Mouse (Mus musculus) thymus, adult 18-20 months (tissue): ENCODE results near the gene Sh2b3.
"Not testable (repeated sequence)": the region's sequence is repeated elsewhere in the genome, so short reads cannot be mapped to it uniquely, and the experiment has no call there.

Source experiments
- DNase-seq, 2 experiments: peaks; one replicate each; pipeline ENCODE4 v3.0.0; 2022; ENCODE audit warnings: mixed read lengths in 2 of 2

Sh2b3 gene

DNA sequence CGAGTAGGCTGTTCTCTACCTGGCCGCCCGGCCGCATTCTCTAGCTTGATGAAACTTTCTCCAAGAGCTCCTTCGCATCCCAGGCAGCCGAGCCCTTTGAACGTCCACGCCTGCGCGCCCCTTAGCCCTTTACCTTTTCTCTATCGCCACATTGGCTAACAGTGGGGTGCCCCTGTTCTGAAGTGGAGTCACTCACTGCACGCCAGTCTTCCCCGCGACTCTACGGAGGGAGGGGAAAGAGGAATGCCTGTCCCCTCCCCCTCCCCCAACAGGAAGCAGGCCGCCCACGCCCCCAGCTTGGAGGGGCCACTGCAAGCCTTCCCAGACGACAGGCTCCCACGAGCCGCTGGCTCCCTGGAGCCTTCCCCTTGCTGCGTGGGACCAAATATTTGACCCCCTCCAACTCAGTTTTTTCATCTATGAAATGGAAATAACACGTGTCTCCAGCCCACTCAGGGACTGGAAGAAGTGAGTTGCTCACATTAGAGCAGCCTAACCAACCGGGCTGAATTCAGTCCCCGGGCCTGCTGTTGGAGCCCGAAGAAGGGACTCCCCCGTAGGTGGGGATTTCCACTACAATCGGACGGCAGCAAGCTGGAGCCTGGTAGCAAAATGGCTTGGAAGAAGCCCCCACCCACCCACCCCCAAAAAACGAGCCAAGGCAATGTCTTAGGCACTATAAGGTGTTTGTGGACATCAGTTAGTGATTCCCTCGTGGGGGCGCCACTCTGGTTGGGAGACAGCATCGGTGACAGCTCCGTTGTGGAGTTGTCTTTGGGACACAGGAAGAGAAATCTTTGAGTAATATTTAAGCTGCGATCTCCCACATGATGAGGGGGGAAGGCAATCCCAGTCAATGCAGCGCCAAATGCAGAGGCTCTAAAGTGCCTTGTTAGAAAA is at the start of gene Sh2b3:
Gene Sh2b3 (minus strand): TSS at position 206 of the 900 bp plus-strand sequence.
- DNase-seq: peak; percentile 52 to 70

DNA sequence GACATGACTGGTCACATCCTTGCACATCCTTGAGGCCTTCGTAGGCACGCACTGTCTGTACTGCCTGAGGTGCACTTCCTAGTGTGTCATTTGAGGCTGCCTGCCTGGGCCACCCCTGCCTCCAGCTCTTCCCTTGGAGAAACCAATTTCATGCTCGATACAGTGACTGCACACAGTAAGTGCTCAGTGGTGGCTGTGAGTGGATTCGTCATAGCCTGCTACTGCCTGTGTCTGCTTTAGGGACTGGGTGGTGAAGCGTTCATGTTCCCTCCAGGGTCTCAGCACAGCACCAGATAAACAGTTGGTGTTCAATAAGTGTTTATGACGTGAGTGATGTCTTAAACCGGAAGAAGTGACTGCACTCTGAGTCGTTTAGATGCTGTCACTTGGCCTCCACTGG is 45.9 kb upstream of the Sh2b3 start:
- DNase-seq: no peak

DNA sequence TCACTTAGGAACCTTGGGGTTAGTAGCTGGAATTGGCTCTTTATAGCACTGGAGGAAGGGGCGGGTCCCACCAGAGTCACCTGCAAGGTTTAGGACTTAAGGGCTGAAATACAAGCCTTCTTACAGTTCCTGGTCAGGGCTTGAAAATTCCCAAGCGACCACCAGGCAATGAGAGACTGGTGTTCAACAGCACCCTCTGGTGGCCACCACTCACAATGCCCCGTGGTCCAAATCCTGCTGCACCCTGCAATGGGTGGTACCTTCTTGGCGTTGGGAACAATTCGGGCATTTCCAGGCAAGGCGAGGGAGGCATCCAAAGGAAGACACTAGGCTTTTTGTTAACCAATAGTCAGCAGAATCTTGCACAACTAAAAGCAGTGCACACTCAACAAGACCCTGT is 41.8 kb upstream of the Sh2b3 start:
- DNase-seq: no peak

DNA sequence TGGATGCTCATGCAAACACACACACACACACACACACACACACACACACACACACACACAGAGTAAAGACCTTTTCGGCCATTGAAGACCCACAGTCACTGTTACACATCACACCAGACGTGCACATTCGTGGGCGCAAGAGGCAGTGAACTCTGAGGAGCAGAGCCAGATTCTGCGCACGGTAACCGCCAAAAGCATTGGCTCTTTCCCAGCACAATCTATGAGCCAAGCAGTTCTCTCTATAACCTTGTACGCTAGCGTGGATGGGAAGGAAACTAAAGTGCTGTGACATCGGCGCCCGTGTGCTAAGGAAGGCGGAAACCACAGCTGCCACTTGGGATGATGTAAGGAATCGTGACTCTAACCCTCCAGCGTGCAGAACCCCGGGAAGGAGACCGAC is 41.3 kb upstream of the Sh2b3 start:
- no peak for DNase-seq

DNA sequence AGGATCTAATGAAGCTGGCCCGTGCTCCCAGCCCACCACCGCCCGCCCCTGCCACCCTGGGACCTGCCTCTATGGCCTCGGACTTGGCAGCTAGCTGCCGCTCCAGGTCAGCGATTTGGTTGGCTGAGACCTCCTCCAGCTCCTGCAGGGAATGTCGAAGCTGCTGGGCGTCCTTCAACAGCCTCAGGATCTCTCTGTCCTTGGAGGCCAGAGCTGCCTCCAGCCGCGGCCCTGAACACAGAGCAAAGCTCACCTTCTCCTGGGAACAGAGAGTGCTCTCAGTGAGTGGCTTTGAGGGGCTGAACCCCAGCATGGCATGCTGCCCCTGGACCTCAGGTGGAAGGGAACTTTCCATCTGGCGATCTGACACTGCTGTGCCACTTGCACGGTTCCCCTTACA is 39.5 kb upstream of the Sh2b3 start:
- no peak for DNase-seq

DNA sequence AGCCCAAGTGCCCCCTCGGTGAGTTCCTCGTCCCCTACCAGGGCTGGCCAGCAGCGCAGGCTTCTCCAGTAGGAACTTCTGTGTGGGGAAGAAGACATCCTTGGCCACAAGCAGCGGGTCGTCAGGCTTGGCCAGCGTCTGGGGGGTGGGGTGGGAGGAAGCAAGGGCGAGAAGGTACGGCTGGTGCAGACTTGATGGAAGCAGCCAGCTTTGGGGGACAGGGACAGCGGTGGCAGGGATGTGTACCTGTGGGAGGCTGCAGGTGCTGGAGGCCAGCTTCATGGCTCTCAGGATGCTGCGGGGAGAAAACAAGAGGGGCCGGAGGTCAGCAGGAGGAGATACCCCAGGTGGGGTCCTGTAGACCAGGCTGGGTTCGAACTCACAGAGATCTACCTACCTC is 37.6 kb upstream of the Sh2b3 start:
- no peak for DNase-seq

DNA sequence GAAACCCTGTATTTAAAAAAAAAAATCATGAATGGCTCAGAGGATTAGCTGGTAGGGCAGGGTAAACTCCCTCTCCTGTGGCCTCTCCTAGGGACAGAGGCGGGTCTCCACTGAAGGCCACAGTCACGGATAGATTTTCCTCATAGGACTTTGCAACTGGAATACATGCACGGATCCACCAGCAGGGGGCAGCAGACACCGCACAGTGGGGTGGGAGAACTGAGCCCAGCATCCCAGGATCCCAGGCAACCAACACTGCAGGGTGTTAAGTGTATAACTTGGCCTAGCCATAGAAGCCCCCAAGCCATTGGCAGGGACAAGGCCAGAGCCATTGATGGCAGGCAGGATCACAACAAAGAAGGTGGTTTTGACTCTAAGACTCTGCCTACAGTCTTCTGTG is 34.7 kb upstream of the Sh2b3 start:
- no peak for DNase-seq

DNA sequence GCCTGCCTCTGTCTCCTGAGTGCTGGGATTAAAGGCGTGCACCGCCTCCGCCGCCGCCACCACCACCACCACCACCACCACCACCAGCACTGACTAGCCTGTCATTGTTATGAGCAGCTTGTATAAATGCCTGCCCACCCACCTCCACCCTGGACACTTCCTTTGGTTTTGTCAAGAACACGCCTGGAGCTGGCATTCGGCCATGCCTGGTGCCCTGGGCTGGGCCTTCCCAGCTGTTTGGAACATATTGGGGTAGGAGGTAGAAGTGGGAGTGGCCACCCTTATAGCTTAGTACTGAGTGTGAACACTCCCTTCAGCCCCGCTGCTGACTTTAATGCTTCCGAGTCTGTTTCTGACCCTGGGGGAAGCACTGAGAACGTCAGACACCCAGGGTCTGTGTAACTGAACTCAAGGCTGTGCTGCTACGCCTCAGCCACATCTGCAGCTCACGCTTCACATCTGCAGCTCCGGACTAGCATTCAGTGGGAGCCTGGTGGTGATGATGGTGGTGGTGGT is 34.1 kb upstream of the Sh2b3 start:
- DNase-seq: no peak

DNA sequence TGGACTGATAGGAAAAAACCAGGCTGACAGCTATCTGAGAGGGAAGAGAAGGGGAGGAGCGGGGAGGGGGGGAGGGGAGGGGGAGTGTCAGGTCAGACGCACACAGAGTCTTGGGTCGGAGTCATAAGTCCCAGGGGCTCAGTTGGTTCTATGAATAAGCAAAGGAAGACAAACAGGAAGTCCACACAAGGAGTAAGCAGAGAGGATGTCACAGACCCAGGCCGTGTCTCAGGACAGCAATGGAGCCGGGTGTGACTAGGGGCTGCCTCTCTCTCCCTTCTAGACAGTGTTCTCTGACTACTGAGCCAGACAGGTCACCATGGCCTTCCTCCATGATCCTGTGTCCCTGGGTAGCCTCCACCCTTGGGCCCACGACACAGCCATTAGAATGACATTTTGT is 33.4 kb upstream of the Sh2b3 start:
- no peak for DNase-seq

DNA sequence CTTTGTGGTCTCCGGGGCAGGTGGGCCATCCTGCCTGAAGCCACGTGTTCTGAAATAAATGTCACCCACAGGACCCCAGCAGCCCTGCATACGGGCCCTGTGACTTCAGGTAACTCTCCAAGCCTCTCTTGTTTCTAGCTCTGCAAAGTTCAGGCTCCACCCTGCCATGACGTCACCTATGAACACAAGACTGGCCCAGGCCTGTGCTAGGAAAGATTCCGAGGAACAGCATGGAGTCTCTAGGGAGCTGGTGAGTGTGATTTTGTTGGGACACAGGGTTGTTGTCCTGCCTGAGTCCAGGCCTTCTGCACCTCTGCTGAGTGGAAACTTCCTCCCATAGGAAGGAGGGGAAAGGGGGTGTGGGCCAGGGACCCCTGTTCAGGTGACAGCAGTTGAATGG is 30.5 kb upstream of the Sh2b3 start:
- no peak for DNase-seq

DNA sequence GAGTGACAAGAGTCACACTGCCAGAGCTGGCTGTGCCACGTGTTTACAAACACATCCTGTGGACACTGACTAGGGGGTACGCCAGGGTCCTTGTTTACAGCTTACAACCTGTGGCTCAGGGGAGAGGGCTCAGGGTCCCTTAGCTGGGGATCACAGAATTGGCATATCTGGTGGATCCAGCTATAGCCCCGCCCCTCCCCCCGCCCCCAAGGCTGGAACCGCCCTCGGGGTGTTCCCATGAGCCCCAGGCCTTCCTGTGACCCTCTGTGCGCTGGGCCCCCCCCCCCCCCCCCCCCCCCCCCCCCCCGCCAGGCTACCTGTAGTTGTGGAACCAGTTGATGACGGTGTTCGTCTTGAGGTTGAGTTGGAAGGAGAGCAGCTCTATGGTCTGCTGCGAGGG is 26.9 kb upstream of the Sh2b3 start:
- DNase-seq: no peak

DNA sequence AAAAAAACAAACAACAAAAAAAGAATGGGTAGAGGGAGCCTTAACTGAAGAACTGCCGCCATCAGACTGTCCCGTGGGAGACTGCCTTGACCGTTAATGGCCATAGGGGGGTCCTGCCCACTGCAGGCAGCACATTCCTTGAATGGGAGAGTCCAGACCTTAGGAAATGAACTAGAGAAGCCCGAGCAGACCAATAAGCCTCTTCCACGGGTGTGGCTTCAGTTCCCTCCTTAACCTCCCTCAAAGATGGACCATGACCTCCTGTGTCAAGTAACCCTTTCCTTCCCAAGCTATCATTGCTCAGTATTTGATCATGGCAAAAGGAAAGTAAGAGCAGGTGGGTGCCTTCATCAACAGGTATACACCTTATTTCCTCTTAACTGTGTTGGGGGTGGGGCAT is 24.5 kb upstream of the Sh2b3 start:
- DNase-seq: no peak

DNA sequence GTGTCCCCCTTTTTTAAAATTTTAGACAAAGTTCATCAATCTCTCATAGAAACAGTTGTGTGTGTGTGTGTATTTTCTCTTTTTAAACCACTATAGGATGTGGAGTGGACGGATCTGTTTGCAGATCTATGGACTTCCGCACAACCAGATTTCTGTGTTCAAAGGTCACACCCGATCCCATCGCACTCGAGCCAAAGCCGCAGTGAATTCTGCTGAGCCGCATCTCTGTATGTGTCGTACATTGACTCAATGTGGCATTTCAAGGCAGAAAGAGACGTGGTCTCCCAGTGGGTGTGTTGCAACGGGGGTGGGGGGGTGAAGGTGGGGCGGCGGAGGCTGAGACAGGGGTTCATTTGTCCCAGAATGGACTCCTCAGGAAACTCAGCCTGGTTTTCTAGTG is 21.0 kb upstream of the Sh2b3 start:
- DNase-seq: no peak

DNA sequence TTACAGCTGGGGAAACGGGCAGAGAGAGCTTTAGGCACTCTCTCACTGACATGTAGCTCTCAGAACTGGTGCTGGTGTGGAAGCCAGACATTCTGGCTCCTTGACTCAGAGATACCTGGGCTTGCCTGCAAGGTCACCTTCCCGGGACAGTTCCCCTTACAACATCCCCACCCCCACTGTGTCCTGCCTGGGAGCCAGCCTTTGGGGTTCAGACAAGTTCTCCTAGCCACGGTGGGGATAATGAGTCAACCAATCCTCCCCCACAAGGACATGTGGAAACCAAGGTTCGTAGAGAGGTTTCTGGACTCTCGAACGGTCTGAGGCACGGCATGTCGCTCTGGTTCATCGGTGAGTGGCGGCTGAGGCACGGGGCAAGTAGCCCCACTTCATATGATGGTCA is 19.3 kb upstream of the Sh2b3 start:
- DNase-seq: no peak

DNA sequence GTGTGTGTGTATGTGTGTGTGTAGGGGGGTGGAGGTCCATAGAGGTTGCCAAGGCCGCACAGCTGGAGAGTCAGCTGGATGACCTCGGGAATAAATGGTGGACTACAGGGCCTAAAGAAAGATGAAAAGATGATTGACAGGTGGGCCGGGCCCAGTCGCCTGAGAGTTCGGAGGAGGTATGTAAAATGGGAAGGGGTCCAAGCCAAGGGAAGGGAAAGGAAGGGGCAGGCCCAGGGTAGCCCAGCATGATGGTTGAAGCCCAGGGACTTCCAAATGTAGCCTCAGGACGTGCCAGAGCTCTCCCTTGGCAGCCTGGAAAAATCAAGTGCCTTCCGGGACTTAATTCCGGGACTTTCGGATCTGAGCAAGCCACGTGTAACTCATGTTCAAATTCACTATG is 17.3 kb upstream of the Sh2b3 start:
- DNase-seq: no peak

DNA sequence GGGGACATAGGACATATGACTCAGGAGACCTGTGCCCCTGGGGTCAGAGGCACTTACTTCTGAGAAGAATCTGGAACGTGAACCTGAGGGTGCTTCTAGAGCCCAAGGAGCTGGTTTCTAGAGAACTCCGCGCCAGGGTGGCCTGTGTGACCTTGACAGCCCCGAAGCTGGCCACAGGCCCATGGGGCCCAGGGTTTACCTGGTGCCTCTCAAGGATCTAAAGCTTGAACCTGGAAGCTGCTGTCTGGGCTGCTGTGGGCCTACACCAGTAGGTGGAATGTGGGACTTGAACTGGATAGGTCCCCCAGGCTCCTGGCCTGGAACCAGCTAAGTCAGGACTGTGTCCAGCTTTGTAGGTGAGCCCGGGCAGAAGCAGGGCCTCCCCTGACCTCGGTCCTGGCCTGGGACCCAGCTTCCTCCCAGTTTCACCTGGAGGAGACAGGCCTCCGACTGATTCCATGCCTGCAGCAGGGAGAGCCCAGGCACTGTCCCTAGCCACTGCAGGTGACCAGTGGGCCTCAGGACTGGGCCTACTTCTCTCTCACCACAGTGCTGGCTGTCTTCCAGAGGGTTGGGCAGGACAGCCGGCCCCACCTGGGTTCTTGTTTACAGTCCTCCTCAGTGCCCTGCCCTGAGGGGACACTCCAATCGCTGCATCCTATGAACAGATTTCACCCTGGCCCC is 16.1 kb upstream of the Sh2b3 start:
- DNase-seq: no peak

DNA sequence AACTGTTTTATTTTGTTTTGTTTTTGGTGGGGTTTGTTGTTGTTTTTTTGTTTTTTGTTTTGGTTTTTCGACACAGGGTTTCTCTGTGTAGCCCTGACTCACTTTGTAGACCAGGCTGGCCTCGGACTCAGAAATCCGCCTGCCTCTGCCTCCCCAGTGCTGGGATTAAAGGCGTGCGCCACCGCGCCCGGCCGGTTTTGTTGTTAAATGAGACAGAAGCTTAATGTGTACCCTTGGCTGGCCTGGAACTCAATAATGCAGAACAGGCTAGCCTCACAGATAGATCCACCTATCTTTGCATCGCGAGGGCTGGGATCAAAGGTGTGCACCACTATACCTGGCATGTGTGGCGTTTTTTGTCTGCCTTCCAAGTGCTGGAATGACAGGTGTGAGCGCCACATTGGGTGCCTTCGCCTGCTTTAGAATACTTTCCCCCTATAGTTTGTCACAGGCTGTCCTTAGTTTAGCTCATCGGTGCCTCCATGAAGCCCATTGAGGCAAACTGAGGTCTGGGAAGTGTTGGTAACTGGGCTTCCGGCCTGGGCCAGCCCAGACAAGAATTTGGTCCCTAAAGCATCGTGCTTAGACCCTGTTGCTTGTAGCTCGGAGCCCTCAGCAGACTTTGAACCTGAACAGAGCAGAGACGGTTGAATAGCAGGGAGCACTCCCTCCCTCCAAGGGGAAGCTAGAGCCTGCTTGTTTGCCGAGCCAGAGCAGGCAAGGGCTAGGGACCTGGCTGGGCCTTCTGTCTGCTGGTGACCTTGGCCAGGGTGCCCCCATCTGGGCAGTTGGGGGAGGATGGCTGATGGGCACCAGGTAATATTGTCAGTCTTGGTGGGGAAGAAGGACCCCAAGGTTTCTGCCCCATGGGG is 12.3 kb upstream of the Sh2b3 start:
- DNase-seq: no peak

DNA sequence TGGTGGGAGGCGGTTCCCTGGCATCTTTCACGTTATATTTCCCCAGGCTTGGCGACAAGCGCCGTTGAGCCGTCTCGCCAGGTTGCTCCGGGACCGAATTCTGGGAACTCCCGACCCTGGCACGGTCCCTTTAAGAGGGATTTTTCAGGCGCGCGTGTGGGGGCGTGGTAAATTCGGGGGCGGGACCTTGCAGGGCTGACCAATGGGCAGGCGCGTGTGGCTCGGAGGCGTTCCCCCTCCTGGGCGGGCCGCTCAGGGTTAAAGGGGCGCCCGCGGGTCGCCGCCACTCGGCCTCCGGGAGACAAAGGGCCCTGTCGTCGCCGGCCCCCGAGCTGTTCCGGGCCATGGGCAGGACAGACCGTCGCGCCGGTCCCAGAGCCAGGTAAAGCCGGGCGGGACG is 11.3 kb upstream of the Sh2b3 start, which contains the start of gene Pheta1:
Gene Pheta1 (plus strand): TSS at position 242 of the 400 bp plus-strand sequence.
- DNase-seq: peak; percentile 81 to 82

DNA sequence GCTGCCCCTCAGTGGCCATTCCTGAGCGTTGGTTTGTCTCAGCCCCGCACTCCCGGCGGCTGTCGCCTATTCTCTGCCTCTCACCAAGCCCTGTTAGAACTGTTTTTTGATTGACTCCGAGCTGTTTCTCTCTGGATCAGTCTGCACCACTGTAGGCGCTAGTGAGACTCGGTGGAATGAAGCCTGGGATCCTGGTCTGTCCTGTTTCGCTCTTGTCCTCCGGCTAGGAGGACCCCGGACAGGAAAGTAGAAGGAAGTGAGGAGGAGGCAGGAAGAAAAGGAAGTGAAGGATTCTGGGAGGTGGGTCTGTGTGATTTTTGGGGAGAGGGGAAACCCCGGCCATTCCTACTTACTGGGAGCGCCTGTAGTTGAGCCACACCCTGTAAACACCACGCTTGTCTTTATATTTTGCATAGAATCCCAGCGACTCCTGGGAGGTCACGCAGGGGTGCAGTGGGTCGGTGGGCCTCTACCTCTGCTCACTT is 10.6 kb upstream of the Sh2b3 start:
- peak in 1 of 2 experiments; percentile 41 for DNase-seq

DNA sequence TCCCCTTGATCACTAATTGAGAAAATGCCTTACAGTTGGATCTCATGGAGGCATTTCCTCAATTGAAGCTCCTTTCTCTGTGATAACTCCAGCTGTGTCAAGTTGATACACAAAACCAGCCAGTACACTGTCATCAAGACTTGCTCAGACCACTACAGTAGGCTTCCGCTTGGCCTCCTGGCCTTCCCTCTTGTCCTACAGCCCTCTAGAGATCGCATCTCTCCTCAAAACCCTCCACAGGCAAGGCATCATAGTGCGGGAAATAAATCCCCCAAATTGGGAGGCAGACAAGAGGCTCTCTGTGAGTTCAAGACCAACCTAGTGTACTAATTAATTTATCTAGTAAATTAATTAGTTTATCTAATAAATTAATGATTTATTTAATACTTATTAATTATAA is 9.8 kb upstream of the Sh2b3 start:
- not testable (repeated sequence) for DNase-seq

DNA sequence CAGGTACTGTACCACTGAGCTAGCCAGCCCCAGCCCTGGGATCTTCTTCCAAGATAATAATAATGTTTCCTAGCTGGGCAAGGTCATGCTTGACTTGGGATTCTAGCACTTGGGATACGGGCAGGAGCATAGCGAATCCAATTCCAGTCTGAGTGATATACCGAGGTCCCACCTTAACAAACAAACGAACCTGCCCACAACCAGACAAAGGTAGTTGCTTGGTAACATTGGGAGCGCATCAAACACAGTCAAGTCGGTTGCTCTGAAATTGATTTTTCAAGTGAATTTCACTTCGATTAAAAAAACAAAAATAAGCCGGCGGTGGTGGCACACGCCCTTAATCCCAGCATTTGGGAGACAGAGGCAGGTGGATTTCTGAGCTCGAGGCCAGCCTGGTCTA is 8.9 kb upstream of the Sh2b3 start:
- no peak for DNase-seq

DNA sequence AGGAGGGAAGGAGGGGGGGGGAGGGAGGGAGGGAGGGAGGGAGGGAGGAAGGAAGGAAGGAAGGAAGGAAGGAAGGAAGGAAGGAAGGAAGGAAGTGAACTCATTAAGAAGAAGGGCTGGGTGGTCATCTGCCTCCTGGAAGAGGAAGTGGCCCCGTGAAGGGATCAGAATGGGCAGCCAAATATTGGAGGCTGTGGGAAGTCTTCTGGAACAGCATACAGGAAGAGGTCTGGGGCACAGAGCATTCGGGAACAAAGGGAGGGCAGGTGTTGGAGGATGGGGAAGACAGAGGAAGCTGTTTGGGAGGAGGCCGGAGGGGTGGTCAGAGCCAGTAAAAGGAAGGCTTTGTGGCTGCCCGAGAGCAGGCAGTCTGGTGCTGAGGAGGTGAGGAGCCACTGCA is 7.9 kb upstream of the Sh2b3 start:
- DNase-seq: no peak
